Mouse (Mus musculus) heart, embryonic 14.5 days (tissue): Measurements from ENCODE around the gene Jmy. TPM values are rescaled to one million over a fixed set of nuclear protein-coding genes. Genes with fewer than 3 reads are reported as not detected.

Source experiments
- ATAC-seq: fragments of 200-750 bp; cut with Nextera tagmentation; 2 replicates; pipeline ENCODE4 v1.8.0; 2017; ENCODE audit warnings: low read depth, moderate TSS enrichment; ENCODE audit not compliant: insufficient number of reproducible peaks, insufficient read depth, low FRiP score
- H3K27ac ChIP-seq, 2 experiments: fragments of 200-500 bp in 1 of 2; fragments of 300-500 bp in 1 of 2; sonication (generic) in 1 of 2; replicated peaks in 1 of 2; 2 replicates each; pipeline ENCODE4 v1.5.1; 2012 to 2014; ENCODE audit warnings: low read depth in 2 of 2, low read length in 2 of 2, control low read depth in 1 of 2, mild to moderate bottlenecking in 1 of 2, mixed read lengths in 1 of 2; ENCODE audit not compliant: control insufficient read depth in 1 of 2, insufficient read depth in 1 of 2
- H3K27me3 ChIP-seq: fragments of 300-500 bp; sonication (generic); 2 replicates; pipeline ENCODE4 v1.6.1; 2014; ENCODE audit warnings: mild to moderate bottlenecking, low read length, control low read depth; ENCODE audit not compliant: control insufficient read depth, insufficient read depth
- H3K36me3 ChIP-seq: fragments of 300-500 bp; sonication (generic); 2 replicates; pipeline ENCODE4 v1.6.1; 2014; ENCODE audit warnings: mild to moderate bottlenecking, control low read depth, low read length, mixed read lengths; ENCODE audit not compliant: control insufficient read depth, insufficient read depth
- H3K4me1 ChIP-seq, 2 experiments: fragments of 200-500 bp in 1 of 2; fragments of 300-500 bp in 1 of 2; sonication (generic) in 1 of 2; 2 replicates each; pipeline ENCODE4 v1.6.1; 2012 to 2014; ENCODE audit warnings: low read length in 2 of 2, control low read depth in 1 of 2, mixed read lengths in 1 of 2; ENCODE audit not compliant: control insufficient read depth in 2 of 2, insufficient read depth in 2 of 2
- H3K4me2 ChIP-seq: fragments of 300-500 bp; sonication (generic); 2 replicates; pipeline ENCODE4 v1.6.1; 2014; ENCODE audit warnings: mild to moderate bottlenecking, low read length
- H3K4me3 ChIP-seq, 2 experiments: fragments of 200-500 bp in 1 of 2; fragments of 300-500 bp in 1 of 2; sonication (generic) in 1 of 2; 2 replicates each; pipeline ENCODE4 v1.5.1; 2012 to 2014; ENCODE audit warnings: low read length in 2 of 2, mild to moderate bottlenecking in 2 of 2, control low read depth in 1 of 2, low read depth in 1 of 2, moderate library complexity in 1 of 2; ENCODE audit not compliant: control insufficient read depth in 1 of 2, insufficient read depth in 1 of 2
- H3K9ac ChIP-seq: fragments of 300-500 bp; sonication (generic); 2 replicates; pipeline ENCODE4 v1.6.1; 2014; ENCODE audit warnings: mild to moderate bottlenecking, low read length
- H3K9me3 ChIP-seq: fragments of 300-500 bp; sonication (generic); 2 replicates; pipeline ENCODE4 v1.6.1; 2016; ENCODE audit warnings: low read length, control low read depth; ENCODE audit not compliant: control insufficient read depth
- WGBS: fragments of 180-500 bp; shearing (Covaris S2); extraction: QIAGEN DNeasy Blood & Tissue Kit; methylation state at CpG from one replicate; pipeline ENCODE4 v1.1.7; 2014; 5-methylcytosine and 5-hydroxymethylcytosine counted together
- polyA plus RNA-seq: library from polyadenylated mRNA; unstranded; fragments of >200 nt; fragmentation: Nextera tagmentation; extraction: Ambion mirVana; gene quantifications from 2 replicates; pipeline ENCODE4 v1.2.1, GENCODE M21; 2014

Gene Jmy
- polyA plus RNA-seq, 1 experiment from 2014 or later, result 10.4 TPM

DNA sequence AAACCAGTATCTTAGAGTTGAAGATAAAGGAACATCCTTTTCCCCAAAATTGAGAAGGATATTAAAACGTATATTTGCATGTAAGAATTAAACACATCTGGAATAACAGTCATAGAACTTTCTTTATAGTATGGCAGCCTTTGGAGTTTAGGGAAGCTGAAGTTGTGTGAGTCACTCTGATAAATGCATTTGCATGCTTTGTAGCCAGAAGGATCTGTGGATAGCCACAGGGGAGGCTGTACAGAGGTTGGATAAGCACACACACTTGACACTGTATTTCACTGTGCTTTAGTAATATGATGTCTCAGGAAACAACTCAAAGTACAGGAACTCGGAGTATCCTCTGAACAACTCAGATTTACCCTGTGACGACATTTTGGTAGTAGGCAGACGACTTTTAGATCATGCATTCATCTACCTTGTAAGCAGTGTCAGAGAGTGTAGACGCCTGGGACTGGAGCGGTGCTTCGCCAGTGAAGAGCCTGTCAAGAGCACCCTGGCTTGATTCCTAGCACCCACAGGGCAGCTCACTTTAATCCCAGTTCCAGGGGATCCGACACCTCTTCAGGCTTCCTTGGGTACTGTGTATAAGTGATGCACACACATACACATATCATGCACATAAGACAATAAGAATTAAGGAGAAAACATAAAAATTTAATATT is 119.1 kb downstream of the Jmy start:
- H3K27ac ChIP-seq, result no peak overlapping the region; a peak in 1 of 4 replicates
- H3K4me3 ChIP-seq, result no peak overlapping the region
- no peak overlapping the region for H3K4me2 ChIP-seq
- no peak for ATAC-seq
- H3K4me1 ChIP-seq, result 0 out of 4 replicates have a peak, but pooled peaks cover 0 to 8% of the 10 kb centered on the region in 2 experiments
- no peaks in the 10 kb centered on the region for H3K36me3 ChIP-seq
- no peak overlapping the region for H3K9ac ChIP-seq
- WGBS, result 72% methylated on average over 8 of the region's 8 CpGs
- H3K27me3 ChIP-seq, result no peaks in the 10 kb centered on the region
- no peaks in the 10 kb centered on the region for H3K9me3 ChIP-seq

Other genes with a start within 250 kb of the Jmy start
- gene Homer1, start 200.2 kb downstream of the Jmy start, polyA plus RNA-seq, result 18.8 and 20.3 TPM in 2 replicates
- gene Bhmt, start 138.2 kb upstream of the Jmy start, polyA plus RNA-seq, result not detected in 2 replicates
- gene Bhmt2, start 174.5 kb upstream of the Jmy start, polyA plus RNA-seq, result not detected in 2 replicates
- 0.08 TPM in 1 of 2 replicates, not detected in the other for gene Dmgdh, start 174.6 kb upstream of the Jmy start, polyA plus RNA-seq